Mouse (Mus musculus): Measurements from ENCODE around the gene Rnf144b.

- TF ChIP-seq POLR2A (IDR thresholded peaks at IDR 0.05; ENCODE audit: insufficient read depth, low read depth, low read length): no peak
- no peak for TF ChIP-seq CTCF (IDR thresholded peaks at IDR 0.05)
These were observed 30.8 kb downstream of the Rnf144b start for GRCm38 (mm10) chr13:47153206-47153605.

Data from heart, adult 2 months (tissue).